Mouse (Mus musculus) neural tube, embryonic 12.5 days (tissue): ENCODE results near the gene Acss2. TPM values are rescaled to one million over a fixed set of nuclear protein-coding genes. Genes with fewer than 3 reads are reported as not detected.
"Not testable (repeated sequence)": the region's sequence is repeated elsewhere in the genome, so short reads cannot be mapped to it uniquely, and the experiment has no call there.

Source experiments
- ATAC-seq: fragments of 200-750 bp; cut with Nextera tagmentation; 2 replicates; pipeline ENCODE4 v1.8.0; 2017; ENCODE audit warnings: low read depth, mild to moderate bottlenecking, moderate TSS enrichment, moderate library complexity; ENCODE audit not compliant: low FRiP score
- H3K27ac ChIP-seq: fragments of 300-500 bp; sonication (generic); 2 replicates; pipeline ENCODE4 v1.5.1; 2016
- H3K27me3 ChIP-seq: fragments of 300-500 bp; sonication (generic); replicated peaks from 2 replicates; pipeline ENCODE4 v1.6.1; 2016; ENCODE audit warnings: mild to moderate bottlenecking
- H3K36me3 ChIP-seq: fragments of 300-500 bp; sonication (generic); 2 replicates; pipeline ENCODE4 v1.6.1; 2016; ENCODE audit warnings: mild to moderate bottlenecking
- H3K4me1 ChIP-seq: fragments of 300-500 bp; sonication (generic); 2 replicates; pipeline ENCODE4 v1.6.1; 2016
- H3K4me2 ChIP-seq: fragments of 300-500 bp; sonication (generic); replicated peaks from 2 replicates; pipeline ENCODE4 v1.6.1; 2016; ENCODE audit warnings: mild to moderate bottlenecking
- H3K4me3 ChIP-seq: fragments of 300-500 bp; sonication (generic); 2 replicates; pipeline ENCODE4 v1.5.1; 2016
- H3K9ac ChIP-seq: fragments of 300-500 bp; sonication (generic); 2 replicates; pipeline ENCODE4 v1.6.1; 2016; ENCODE audit warnings: mild to moderate bottlenecking
- H3K9me3 ChIP-seq: fragments of 300-500 bp; sonication (generic); 2 replicates; pipeline ENCODE4 v1.6.1; 2016; ENCODE audit warnings: mild to moderate bottlenecking
- WGBS: fragments of 180-500 bp; shearing (Covaris S2); methylation state at CpG from one replicate; pipeline ENCODE4 v1.1.7; 2016; 5-methylcytosine and 5-hydroxymethylcytosine counted together
- polyA plus RNA-seq: library from polyadenylated mRNA; unstranded; fragments of >200 nt; fragmentation: Nextera tagmentation; extraction: Ambion mirVana; gene quantifications from 2 replicates; pipeline ENCODE4 v1.2.1, GENCODE M21; 2016

The Acss2 gene
- polyA plus RNA-seq, 1 experiment from 2014 or later, result 31.2 TPM

- H3K4me1 ChIP-seq, result peaks cover 24% of the 10 kb centered on the region
- 0 out of 2 replicates have a peak overlapping the region, but pooled peaks have one; percentile 71 for H3K9ac ChIP-seq
- ATAC-seq, result no peak
- H3K27me3 ChIP-seq, result no peaks in the 10 kb centered on the region
- no peak overlapping the region for H3K27ac ChIP-seq
- H3K36me3 ChIP-seq, result no peaks in the 10 kb centered on the region
- H3K9me3 ChIP-seq, result no peaks in the 10 kb centered on the region
- WGBS, result 79% methylated on average over 5 of the region's 5 CpGs
- H3K4me2 ChIP-seq, result peak overlapping the region; percentile 82
- H3K4me3 ChIP-seq, result 0 out of 2 replicates have a peak overlapping the region, but pooled peaks have one; percentile 60
Observed at GRCm38 (mm10) chr2:155513543-155513942, 4.2 kb upstream of the Acss2 start.

DNA sequence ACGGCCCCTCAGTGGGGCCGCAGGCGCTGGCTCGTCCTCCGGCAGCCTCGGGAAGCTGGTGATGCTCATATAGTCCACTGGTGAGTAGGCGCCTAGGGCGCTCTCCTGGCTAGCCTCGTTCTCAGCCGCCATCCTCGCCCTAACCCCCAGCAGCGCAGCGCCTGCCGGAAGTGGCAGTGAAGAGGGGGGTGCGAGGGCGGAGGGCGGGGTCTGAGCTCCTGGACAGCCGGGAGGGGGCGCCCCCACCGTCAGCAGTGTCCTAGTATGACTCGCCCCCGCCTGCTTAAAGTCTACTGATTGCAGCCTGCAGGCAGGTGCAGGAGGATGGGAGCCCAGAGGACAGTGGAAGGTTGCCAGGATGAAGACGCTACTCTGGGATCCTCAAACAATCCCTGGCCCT lies 3.1 kb upstream of the Acss2 start:
- H3K27ac ChIP-seq, result no peak overlapping the region
- ATAC-seq, result peak; percentile 17; the same call in 1 of the 2 replicates
- WGBS, result 1% methylated on average over 23 of the region's 23 CpGs

DNA sequence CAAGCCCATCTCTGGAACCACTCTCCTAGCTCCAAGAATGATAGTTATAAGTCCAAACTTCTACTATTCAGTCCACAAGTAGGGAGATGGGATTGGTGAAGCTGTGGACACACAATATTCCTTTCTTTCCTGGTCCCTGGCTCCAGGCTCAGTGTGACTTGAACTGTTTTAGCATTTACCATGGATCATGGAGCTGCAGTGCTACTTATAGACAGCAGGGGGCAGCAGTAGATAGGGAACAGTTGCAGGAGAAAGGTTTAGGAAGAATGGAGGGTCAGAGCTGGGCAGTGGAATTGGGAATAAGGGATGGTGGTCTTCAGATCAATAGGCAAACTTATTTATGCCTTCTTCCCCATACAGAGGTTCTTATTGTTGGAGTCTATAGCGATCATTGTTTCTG lies 1.8 kb upstream of the Acss2 start:
- 6% methylated on average over 1 of the region's 1 CpGs for WGBS
- no peak overlapping the region for H3K27ac ChIP-seq
- H3K36me3 ChIP-seq, result no peaks in the 10 kb centered on the region
- no peak overlapping the region for H3K4me3 ChIP-seq
- H3K9ac ChIP-seq, result no peak overlapping the region
- no peak for ATAC-seq
- H3K9me3 ChIP-seq, result no peaks in the 10 kb centered on the region
- H3K27me3 ChIP-seq, result no peaks in the 10 kb centered on the region
- peaks cover 29% of the 10 kb centered on the region for H3K4me1 ChIP-seq
- H3K4me2 ChIP-seq, result no peak overlapping the region

More for the DNA sequence above, 3.1 kb upstream of the Acss2 start:
- Histone ChIP-seq H3K9ac (peak overlapping the region; percentile 71), H3K4me2 (peak overlapping the region; percentile 82), H3K4me3 (peak overlapping the region; percentile 60), H3K36me3 (no peaks in the 10 kb centered on the region), H3K27me3 (no peaks in the 10 kb centered on the region), H3K4me1 (peaks cover 29% of the 10 kb centered on the region), H3K9me3 (no peaks in the 10 kb centered on the region)

DNA sequence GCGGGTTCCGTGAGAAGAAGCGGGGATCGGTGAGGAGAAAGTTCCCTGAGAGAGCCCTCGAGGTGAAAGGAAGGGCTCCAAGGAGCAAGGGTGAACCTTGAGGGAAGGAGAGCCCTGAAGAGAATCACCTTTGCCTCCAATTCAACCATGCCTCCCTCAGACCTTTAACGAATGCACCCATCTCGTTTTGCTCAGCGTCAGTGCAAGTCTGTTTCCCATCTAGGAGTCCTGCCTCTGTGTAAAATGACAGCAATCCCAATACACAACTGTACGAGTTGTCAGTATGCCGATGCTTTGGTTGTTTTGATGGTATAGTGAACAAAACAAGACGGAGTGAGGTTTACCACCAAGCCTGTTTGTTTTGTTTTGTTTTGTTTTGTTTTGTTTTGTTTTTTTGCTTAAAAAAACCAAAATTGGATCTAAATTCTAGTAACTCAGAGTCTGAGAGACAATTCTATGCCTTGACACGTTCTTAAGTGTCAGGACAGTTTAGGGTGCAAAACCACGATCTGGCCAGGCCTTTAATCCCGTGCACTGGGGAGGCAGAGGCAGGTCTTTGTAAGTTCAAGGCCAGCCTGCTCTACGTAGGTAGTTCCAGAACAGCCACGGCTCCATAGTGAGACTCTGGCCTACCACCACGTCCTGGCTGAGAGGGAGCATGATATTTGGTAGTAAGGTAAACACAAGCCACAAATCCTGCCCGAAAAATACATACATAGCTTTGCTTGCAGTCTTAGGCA lies 953 bp downstream of the Acss2 start:
- 0 out of 2 replicates have a peak overlapping the region, but pooled peaks have one; percentile 50 for H3K27ac ChIP-seq
- H3K4me1 ChIP-seq, result peaks cover 18% of the 10 kb centered on the region; the same call in 1 of the 2 replicates
- H3K9me3 ChIP-seq, result no peaks in the 10 kb centered on the region
- H3K4me2 ChIP-seq, result peak overlapping the region; percentile 81
- no peaks in the 10 kb centered on the region for H3K27me3 ChIP-seq
- H3K4me3 ChIP-seq, result peak overlapping the region; percentile 50
- ATAC-seq, result no peak
- H3K36me3 ChIP-seq, result no peaks in the 10 kb centered on the region
- 28% methylated on average over 18 of the region's 18 CpGs for WGBS
- peak overlapping the region; percentile 63 for H3K9ac ChIP-seq

DNA sequence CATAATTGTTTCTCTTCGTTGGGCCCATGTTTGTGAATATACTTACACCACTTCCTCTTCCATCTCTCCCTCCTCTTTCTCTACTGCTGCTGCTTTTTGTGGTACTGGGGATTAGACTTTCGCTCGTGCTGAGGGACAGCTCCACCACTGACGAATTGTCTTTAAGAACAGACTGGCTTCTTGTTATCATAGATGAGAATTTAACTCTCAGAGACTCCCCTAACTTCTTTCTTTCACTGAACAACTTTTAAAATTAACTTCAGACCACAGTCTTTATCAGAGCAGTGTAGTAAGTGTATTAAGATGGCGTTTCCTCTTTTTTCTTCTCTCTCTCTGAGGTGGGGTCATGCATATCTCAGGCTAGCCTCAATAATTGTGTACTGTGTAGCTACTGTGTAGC lies 6.0 kb downstream of the Acss2 start:
- H3K4me2 ChIP-seq, result no peak overlapping the region
- no peaks in the 10 kb centered on the region for H3K36me3 ChIP-seq
- H3K27ac ChIP-seq, result no peak overlapping the region
- WGBS, result 73% methylated on average over 5 of the region's 5 CpGs
- H3K27me3 ChIP-seq, result no peaks in the 10 kb centered on the region
- H3K9me3 ChIP-seq, result no peaks in the 10 kb centered on the region
- no peak for ATAC-seq
- H3K4me1 ChIP-seq, result peaks cover 3% of the 10 kb centered on the region; the same call in 1 of the 2 replicates
- no peak overlapping the region for H3K4me3 ChIP-seq
- H3K9ac ChIP-seq, result no peak overlapping the region

DNA sequence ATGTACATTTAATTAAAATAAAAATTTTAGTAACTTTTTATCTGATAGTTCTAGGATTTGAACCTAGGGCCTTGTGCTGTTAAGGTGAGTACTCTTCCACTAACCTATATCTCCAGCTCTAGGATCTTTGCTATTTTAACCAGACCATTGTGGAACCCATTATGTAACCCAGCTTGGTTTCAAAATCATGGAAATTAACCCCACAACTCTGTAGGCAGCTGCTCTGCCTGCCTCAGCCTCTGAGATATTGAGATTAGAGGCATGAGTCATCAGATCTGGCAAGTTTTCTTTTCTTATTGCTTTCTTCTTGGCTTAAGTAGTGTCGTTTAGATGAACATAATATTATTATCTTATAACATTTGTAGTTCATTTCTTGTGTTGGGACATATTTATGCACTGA lies 6.6 kb downstream of the Acss2 start:
- Histone ChIP-seq H3K36me3 (no peaks in the 10 kb centered on the region), H3K9ac (no peak overlapping the region), H3K4me1 (no peaks in the 10 kb centered on the region), H3K27ac (no peak overlapping the region), H3K9me3 (no peaks in the 10 kb centered on the region), H3K4me3 (no peak overlapping the region), H3K4me2 (no peak overlapping the region), H3K27me3 (no peaks in the 10 kb centered on the region)
- ATAC-seq, result no peak
- 65% methylated on average over 1 of the region's 1 CpGs for WGBS

DNA sequence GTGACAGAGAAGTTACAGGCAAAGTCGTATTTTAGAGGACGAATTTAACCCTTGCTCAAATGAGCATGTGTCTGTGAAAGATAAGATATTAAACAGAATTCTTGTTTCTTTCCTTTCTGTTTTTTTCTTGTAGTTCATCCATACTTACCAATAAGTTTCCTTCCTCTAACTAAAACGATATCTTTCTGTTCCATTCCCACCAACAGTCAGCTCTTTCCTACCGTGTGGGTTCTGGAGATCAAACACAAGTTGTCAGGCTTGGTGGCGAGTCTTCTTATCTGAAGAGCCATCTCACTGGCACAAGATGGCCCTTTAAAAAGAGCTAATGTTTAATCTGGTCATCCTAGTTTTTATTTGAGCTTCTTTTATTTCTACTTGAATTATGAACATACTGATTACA lies 9.6 kb downstream of the Acss2 start:
- H3K9ac ChIP-seq, result no peak overlapping the region

GRCm38 (mm10) chr2:155536292-155536691 lies 18.5 kb downstream of the Acss2 start:
- Histone ChIP-seq H3K9me3 (no peaks in the 10 kb centered on the region), H3K27ac (no peak overlapping the region), H3K4me3 (no peak overlapping the region), H3K9ac (no peak overlapping the region), H3K4me1 (no peaks in the 10 kb centered on the region), H3K4me2 (no peak overlapping the region), H3K36me3 (no peaks in the 10 kb centered on the region), H3K27me3 (no peaks in the 10 kb centered on the region)
- ATAC-seq, result no peak

More for the DNA sequence above, 9.6 kb downstream of the Acss2 start:
- Histone ChIP-seq H3K27ac (no peak overlapping the region), H3K4me3 (no peak overlapping the region), H3K9me3 (no peaks in the 10 kb centered on the region), H3K27me3 (no peaks in the 10 kb centered on the region), H3K4me2 (no peak overlapping the region), H3K36me3 (no peaks in the 10 kb centered on the region), H3K4me1 (no peaks in the 10 kb centered on the region)
- no peak for ATAC-seq
- WGBS, result 86% methylated on average over 5 of the region's 5 CpGs

- WGBS, result 79% methylated on average over 5 of the region's 5 CpGs
- Histone ChIP-seq H3K4me3 (no peak overlapping the region), H3K27me3 (no peaks in the 10 kb centered on the region), H3K4me2 (no peak overlapping the region), H3K27ac (no peak overlapping the region), H3K9me3 (no peaks in the 10 kb centered on the region), H3K4me1 (no peaks in the 10 kb centered on the region), H3K36me3 (no peaks in the 10 kb centered on the region), H3K9ac (no peak overlapping the region)
- no peak for ATAC-seq
Observed at GRCm38 (mm10) chr2:155537761-155538462, 20.2 kb downstream of the Acss2 start.

GRCm38 (mm10) chr2:155538463-155539057 lies 20.8 kb downstream of the Acss2 start:
- not testable (repeated sequence) for H3K4me2 ChIP-seq, H3K27ac ChIP-seq, H3K36me3 ChIP-seq, H3K9ac ChIP-seq, H3K4me3 ChIP-seq, H3K9me3 ChIP-seq, H3K4me1 ChIP-seq, H3K27me3 ChIP-seq, ATAC-seq
- 83% methylated on average over 19 of the region's 19 CpGs for WGBS

- Histone ChIP-seq H3K27ac (no peak overlapping the region), H3K9me3 (no peaks in the 10 kb centered on the region)
- ATAC-seq, result no peak
Observed at GRCm38 (mm10) chr2:155539696-155540095, 21.9 kb downstream of the Acss2 start.

DNA sequence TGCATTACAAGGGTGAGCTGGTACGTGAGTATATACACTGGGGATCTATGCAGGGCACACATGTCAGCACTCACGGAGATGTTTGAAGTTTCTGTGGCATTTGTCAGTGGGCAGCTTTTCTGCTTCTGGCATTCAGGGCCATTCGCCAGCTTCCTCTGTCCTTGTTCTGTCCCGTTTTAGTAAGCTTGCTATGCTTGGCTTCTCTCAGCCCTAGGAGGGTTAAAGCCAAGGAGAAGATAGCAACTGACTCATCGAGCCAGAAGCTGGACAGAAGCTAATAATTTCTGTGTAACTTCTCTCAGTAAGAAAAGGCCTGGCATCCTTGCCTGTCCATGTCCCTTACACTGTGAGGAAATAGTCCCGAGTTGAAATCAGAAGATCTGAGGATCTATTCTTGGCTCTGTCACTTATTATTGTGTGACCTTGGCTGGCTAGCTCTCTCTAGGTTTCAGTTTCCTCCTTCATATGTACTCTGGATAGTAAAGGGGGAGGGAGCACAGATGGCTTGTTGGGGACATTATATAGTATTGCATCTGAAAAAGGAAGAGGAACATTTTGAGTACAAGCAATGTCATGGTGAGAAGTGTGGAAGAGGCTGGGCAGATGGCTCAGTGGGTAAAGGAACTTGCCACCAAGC lies 23.2 kb downstream of the Acss2 start:
- Histone ChIP-seq H3K9me3 (no peaks in the 10 kb centered on the region), H3K36me3 (no peaks in the 10 kb centered on the region), H3K4me3 (no peak overlapping the region), H3K27me3 (no peaks in the 10 kb centered on the region), H3K4me2 (no peak overlapping the region), H3K4me1 (no peaks in the 10 kb centered on the region), H3K27ac (no peak overlapping the region), H3K9ac (no peak overlapping the region)
- ATAC-seq, result no peak
- 76% methylated on average over 6 of the region's 6 CpGs for WGBS

More at GRCm38 (mm10) chr2:155539696-155540095, 21.9 kb downstream of the Acss2 start:
- no peaks in the 10 kb centered on the region for H3K4me1 ChIP-seq
- H3K9ac ChIP-seq, result no peak overlapping the region
- no peaks in the 10 kb centered on the region for H3K27me3 ChIP-seq
- no peak overlapping the region for H3K4me2 ChIP-seq
- no peak overlapping the region for H3K4me3 ChIP-seq
- H3K36me3 ChIP-seq, result no peaks in the 10 kb centered on the region
